Mouse (Mus musculus) adrenal gland, adult (tissue): ENCODE results near the gene Dnaic2.

Experiments used
- DNase-seq, 2 experiments: peaks; one replicate each; pipeline ENCODE4 v3.0.0; 2022 to 2023; ENCODE audit warnings: low spot score in 1 of 2; ENCODE audit not compliant: inconsistent age in 2 of 2

The Dnaic2 gene

GRCm38 (mm10) chr11:114699511-114699910 is 27.7 kb upstream of the Dnaic2 start:
- DNase-seq, result no peak

- DNase-seq, result no peak
These were observed 24.8 kb upstream of the Dnaic2 start for GRCm38 (mm10) chr11:114702311-114702995.

DNA sequence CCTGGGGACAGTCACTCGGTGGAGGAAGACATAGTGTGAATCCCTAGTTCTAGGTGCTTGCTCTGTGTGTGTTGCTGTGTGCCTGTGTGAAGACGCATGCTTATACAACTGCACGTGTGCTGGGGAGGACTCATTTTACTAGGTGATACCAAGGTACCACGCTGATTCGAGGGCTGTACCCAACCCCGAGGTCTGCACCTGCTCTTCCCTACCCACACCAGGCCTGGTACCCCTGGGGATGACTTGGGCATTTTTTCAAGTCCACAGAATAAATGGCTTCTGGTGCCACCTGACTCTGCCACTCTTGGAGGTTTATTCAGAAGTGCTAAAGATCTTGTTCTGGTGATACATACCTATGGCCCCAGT is 24.2 kb upstream of the Dnaic2 start:
- DNase-seq, result no peak

DNA sequence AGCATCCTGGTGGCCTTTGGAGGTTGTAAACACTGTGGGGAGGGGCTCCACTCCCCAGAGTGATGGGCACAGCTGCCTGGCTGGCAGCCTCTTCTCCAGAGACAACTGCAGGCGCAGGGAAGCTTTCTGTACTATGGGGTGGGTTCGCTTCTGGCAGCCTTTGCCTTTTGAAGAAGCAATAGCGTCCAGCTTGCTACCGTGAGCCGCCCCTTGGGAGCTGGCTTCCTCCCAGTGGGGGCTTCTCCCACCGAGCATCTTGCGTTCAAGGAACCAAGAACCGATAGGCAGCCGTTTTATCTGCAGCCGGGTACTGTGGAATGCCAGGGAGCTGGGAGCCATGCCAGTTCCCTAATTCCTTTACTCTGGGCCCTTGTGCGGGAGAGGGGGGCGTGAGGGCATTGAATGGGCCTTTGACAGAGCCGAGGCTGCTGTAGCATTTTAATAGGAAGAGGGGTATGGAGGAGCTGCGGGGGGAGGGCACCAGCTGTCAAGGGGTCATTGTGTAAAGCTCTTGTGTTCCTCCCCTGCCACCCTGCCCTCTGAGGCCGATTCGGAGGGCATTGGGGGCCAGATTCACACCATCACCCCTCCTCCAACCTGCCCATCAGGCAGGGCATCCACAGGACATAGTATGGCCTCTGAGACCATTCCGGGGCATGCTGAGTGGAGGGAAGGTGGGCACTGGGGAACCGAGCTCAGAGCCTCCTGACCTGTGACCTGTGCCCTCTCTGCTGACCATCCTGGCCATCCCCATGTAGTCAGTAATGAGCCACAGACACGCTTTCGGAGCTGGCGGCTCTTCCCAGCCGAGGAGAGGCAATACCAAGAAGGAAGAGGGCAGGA is 22.9 kb upstream of the Dnaic2 start:
- no peak for DNase-seq

GRCm38 (mm10) chr11:114706358-114706757 is 20.9 kb upstream of the Dnaic2 start:
- DNase-seq, result peak in 1 of 2 experiments; percentile 50

- DNase-seq, result no peak
These were observed 15.8 kb upstream of the Dnaic2 start for GRCm38 (mm10) chr11:114711393-114711792.

GRCm38 (mm10) chr11:114711861-114712260 is 15.3 kb upstream of the Dnaic2 start:
- peak; percentile 61 to 91 for DNase-seq

- DNase-seq, result no peak
These were observed 12.7 kb upstream of the Dnaic2 start for GRCm38 (mm10) chr11:114714526-114714925.

GRCm38 (mm10) chr11:114715531-114715930 is 11.7 kb upstream of the Dnaic2 start:
- DNase-seq, result no peak

DNA sequence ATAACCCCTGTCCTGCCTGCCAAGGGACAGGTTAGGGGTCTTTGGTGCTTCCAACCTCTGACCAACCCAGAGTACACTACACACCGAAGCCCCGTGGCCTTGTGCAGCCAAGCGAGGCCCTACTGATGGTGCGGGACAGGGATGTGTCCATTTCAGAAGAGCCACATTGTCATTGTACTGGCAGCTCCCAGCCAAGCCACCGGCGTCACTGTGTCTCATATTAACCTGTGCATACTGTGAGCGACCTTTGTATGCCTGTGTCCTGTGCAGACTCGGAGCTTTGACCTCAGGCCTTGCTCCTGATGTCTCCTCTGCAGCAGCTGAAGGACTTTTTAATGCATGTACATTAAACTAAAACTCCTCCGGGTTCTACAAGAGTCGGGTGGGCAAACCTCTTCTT is 6.7 kb upstream of the Dnaic2 start:
- DNase-seq, result no peak

GRCm38 (mm10) chr11:114722438-114722837 is 4.8 kb upstream of the Dnaic2 start:
- peak; percentile 59 to 82 for DNase-seq

DNA sequence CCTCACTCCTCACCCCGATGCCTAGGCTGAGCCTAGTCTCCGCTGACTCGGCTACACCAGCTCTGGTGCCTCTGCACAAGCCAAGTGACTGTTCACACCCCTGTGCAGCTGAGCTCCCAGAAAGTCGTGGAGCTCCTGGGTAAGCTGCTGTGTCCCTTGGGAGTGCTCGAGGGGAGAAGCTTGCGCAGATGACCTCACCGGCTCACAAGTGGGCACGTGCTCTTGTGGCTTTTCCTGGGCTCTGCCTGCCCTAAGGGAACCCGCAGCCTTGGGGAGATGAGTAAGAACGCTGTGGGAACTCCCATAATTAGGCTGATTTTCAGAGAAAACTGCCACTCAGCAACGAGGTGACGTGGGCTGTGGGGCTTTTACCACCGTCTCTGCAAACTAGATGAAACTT is 4.2 kb upstream of the Dnaic2 start:
- peak; percentile 85 to 90 for DNase-seq

DNA sequence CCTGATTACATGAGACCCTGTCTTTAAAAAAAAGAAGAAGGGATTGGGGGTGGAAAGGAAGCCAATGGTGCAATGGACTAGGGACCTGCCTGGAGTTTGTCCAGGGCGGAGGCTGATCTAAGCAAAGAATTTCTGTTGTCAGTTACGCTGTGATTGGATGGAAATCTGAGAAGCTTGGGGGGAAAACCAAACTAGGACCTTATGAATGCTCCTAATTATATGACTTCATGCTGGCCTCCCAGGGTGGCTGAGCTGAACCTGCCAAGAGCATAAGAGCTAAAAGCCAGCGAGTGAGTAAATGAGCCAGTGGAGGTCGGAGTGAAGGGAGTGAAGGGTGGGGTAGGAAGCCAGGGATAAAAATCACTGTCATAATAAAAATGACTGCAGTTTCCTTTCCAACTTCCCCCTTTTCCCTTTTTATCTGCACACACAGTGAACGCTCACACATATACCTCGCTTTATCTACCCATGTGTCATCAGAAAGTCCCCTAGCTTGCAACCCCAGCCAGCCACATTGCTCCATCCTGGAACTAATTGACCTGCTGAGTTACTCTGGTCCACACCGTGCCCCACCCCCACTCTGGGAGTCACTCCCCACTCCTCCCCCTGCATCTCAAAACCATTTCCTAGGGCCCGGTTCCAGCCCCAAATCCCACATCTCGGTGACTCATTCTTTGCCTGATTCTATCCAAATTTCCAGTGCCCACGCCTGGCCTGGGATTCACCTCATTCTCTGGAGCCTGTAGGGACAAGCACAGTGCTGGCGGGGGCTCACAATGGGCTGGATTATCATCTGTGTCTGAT is 2.2 kb upstream of the Dnaic2 start:
- DNase-seq, result peak; percentile 49 to 66

- DNase-seq, result no peak
These were observed 598 bp downstream of the Dnaic2 start for GRCm38 (mm10) chr11:114727826-114728186.

GRCm38 (mm10) chr11:114728333-114728732 is 1.1 kb downstream of the Dnaic2 start:
- no peak for DNase-seq

DNA sequence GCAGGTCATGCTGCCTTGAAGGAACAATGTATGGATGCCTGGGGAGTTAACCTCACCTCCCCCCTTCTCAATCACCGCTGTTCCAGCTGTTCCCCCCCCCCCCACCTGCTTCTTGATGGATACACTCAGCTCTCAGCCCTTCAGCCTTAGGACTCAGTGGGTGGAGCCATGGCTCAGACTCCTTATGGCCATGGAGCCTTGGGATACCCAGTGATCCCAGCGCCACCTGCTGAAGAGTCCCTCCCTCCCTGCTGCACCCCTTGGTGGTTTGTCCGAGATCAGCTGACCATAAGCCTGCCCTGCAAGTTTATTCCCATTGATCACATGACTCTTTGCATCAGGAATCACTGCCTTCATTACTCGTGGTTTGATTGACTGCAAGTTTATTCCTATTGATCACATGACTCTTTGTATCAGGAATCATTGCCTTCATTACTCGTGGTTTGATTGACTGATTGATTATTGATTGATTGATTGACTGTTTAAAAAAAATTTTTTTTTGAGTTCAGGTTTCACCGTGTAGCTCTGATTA is 2.7 kb downstream of the Dnaic2 start:
- DNase-seq, result no peak

GRCm38 (mm10) chr11:114731711-114732110 is 4.5 kb downstream of the Dnaic2 start:
- DNase-seq, result no peak

GRCm38 (mm10) chr11:114732890-114733289 is 5.7 kb downstream of the Dnaic2 start:
- no peak for DNase-seq

- DNase-seq, result no peak
These were observed 8.9 kb downstream of the Dnaic2 start for GRCm38 (mm10) chr11:114736111-114736510.

GRCm38 (mm10) chr11:114736913-114737624 is 9.9 kb downstream of the Dnaic2 start:
- peak; percentile 33 to 82 for DNase-seq

GRCm38 (mm10) chr11:114740598-114740997 is 13.4 kb downstream of the Dnaic2 start:
- no peak for DNase-seq
